Mouse (Mus musculus) embryonic facial prominence, embryonic 15.5 days (tissue): Measurements from ENCODE around the gene 6430548M08Rik. TPM values are rescaled to one million over a fixed set of nuclear protein-coding genes. Genes with fewer than 3 reads are reported as not detected.

Experiments used
- ATAC-seq: fragments of 200-750 bp; cut with Nextera tagmentation; 2 replicates; pipeline ENCODE4 v1.8.0; 2017; ENCODE audit warnings: low read depth, moderate TSS enrichment; ENCODE audit not compliant: insufficient number of reproducible peaks, low FRiP score, low TSS enrichment
- H3K27ac ChIP-seq: fragments of 300-500 bp; sonication (generic); replicated peaks from 2 replicates; pipeline ENCODE4 v1.5.1; 2015; ENCODE audit warnings: mild to moderate bottlenecking, inconsistent platforms
- H3K27me3 ChIP-seq: fragments of 300-500 bp; sonication (generic); 2 replicates; pipeline ENCODE4 v1.6.1; 2015; ENCODE audit warnings: inconsistent platforms
- H3K36me3 ChIP-seq: fragments of 300-500 bp; sonication (generic); 2 replicates; pipeline ENCODE4 v1.6.1; 2015; ENCODE audit warnings: mild to moderate bottlenecking, inconsistent platforms
- H3K4me1 ChIP-seq: fragments of 300-500 bp; sonication (generic); 2 replicates; pipeline ENCODE4 v1.6.1; 2015; ENCODE audit warnings: inconsistent platforms
- H3K4me2 ChIP-seq: fragments of 300-500 bp; sonication (generic); replicated peaks from 2 replicates; pipeline ENCODE4 v1.6.1; 2015; ENCODE audit warnings: mild to moderate bottlenecking, inconsistent platforms
- H3K4me3 ChIP-seq: fragments of 300-500 bp; sonication (generic); replicated peaks from 2 replicates; pipeline ENCODE4 v1.5.1; 2015; ENCODE audit warnings: mild to moderate bottlenecking, inconsistent platforms
- H3K9ac ChIP-seq: fragments of 300-500 bp; sonication (generic); 2 replicates; pipeline ENCODE4 v1.6.1; 2015; ENCODE audit warnings: inconsistent platforms
- H3K9me3 ChIP-seq: fragments of 300-500 bp; sonication (generic); replicated peaks from 2 replicates; pipeline ENCODE4 v1.6.1; 2016; ENCODE audit warnings: inconsistent platforms
- WGBS: fragments of 180-500 bp; shearing (Covaris S2); methylation state at CpG from one replicate; pipeline ENCODE4 v1.1.7; 2015; 5-methylcytosine and 5-hydroxymethylcytosine counted together
- polyA plus RNA-seq: library from polyadenylated mRNA; unstranded; fragments of >200 nt; fragmentation: Nextera tagmentation; extraction: Ambion mirVana; gene quantifications from 2 replicates; pipeline ENCODE4 v1.2.1, GENCODE M21; 2015

6430548M08Rik gene
- polyA plus RNA-seq, 1 experiment from 2014 or later: 8.5 TPM

- WGBS: 90% methylated on average over 8 of the region's 8 CpGs
- no peak overlapping the region for H3K4me2 ChIP-seq
These were observed 30.7 kb upstream of the 6430548M08Rik start for GRCm38 (mm10) chr8:120083261-120083660.

GRCm38 (mm10) chr8:120084783-120085182 is 29.2 kb upstream of the 6430548M08Rik start:
- 86% methylated on average over 8 of the region's 8 CpGs for WGBS
- peaks cover 79% of the 10 kb centered on the region for H3K36me3 ChIP-seq
- no peaks in the 10 kb centered on the region for H3K9me3 ChIP-seq
- H3K4me2 ChIP-seq: no peak overlapping the region
- H3K4me1 ChIP-seq: no peaks in the 10 kb centered on the region
- no peak overlapping the region for H3K4me3 ChIP-seq
- ATAC-seq: no peak
- H3K27ac ChIP-seq: no peak overlapping the region
- no peak overlapping the region for H3K9ac ChIP-seq
- no peaks in the 10 kb centered on the region for H3K27me3 ChIP-seq

More at GRCm38 (mm10) chr8:120083261-120083660, 30.7 kb upstream of the 6430548M08Rik start:
- no peak for ATAC-seq
- Histone ChIP-seq H3K4me1 (no peaks in the 10 kb centered on the region), H3K9ac (no peak overlapping the region), H3K4me3 (no peak overlapping the region), H3K27me3 (no peaks in the 10 kb centered on the region), H3K9me3 (no peaks in the 10 kb centered on the region), H3K27ac (no peak overlapping the region), H3K36me3 (peaks cover 70% of the 10 kb centered on the region)

- Histone ChIP-seq H3K4me1 (no peaks in the 10 kb centered on the region), H3K27me3 (no peaks in the 10 kb centered on the region), H3K36me3 (peaks cover 78% of the 10 kb centered on the region), H3K4me3 (no peak overlapping the region), H3K4me2 (no peak overlapping the region), H3K9me3 (no peaks in the 10 kb centered on the region), H3K9ac (no peak overlapping the region), H3K27ac (no peak overlapping the region)
- WGBS: 77% methylated on average over 7 of the region's 7 CpGs
- no peak for ATAC-seq
These were observed 24.4 kb upstream of the 6430548M08Rik start for GRCm38 (mm10) chr8:120089511-120089910.

- 92% methylated on average over 3 of the region's 3 CpGs for WGBS
- Histone ChIP-seq H3K27ac (no peak overlapping the region), H3K4me3 (no peak overlapping the region), H3K9ac (no peak overlapping the region), H3K4me1 (no peaks in the 10 kb centered on the region), H3K9me3 (no peaks in the 10 kb centered on the region), H3K4me2 (no peak overlapping the region), H3K27me3 (no peaks in the 10 kb centered on the region), H3K36me3 (peaks cover 62% of the 10 kb centered on the region)
- no peak for ATAC-seq
These were observed 22.9 kb upstream of the 6430548M08Rik start for GRCm38 (mm10) chr8:120091032-120091431.

- 92% methylated on average over 3 of the region's 3 CpGs for WGBS
- Histone ChIP-seq H3K36me3 (peaks cover 42% of the 10 kb centered on the region), H3K9me3 (no peaks in the 10 kb centered on the region), H3K4me1 (peaks cover 4% of the 10 kb centered on the region; the same call in 1 of the 2 replicates), H3K4me3 (no peak overlapping the region), H3K9ac (no peak overlapping the region), H3K27me3 (no peaks in the 10 kb centered on the region), H3K4me2 (no peak overlapping the region), H3K27ac (no peak overlapping the region)
- ATAC-seq: no peak
These were observed 20.8 kb upstream of the 6430548M08Rik start for GRCm38 (mm10) chr8:120093103-120093502.

- WGBS: 79% methylated on average over 10 of the region's 10 CpGs
- Histone ChIP-seq H3K27ac (no peak overlapping the region), H3K9ac (no peak overlapping the region), H3K4me2 (no peak overlapping the region), H3K4me3 (no peak overlapping the region), H3K27me3 (no peaks in the 10 kb centered on the region), H3K9me3 (no peaks in the 10 kb centered on the region), H3K4me1 (peaks cover 10% of the 10 kb centered on the region), H3K36me3 (peaks cover 34% of the 10 kb centered on the region)
- no peak for ATAC-seq
These were observed 19.2 kb upstream of the 6430548M08Rik start for GRCm38 (mm10) chr8:120094801-120095200.

- 81% methylated on average over 2 of the region's 2 CpGs for WGBS
- no peak for ATAC-seq
- H3K9ac ChIP-seq: no peak overlapping the region
These were observed 17.5 kb upstream of the 6430548M08Rik start for GRCm38 (mm10) chr8:120096486-120096885.

GRCm38 (mm10) chr8:120100388-120101067 is 13.4 kb upstream of the 6430548M08Rik start:
- 4% methylated on average over 25 of the region's 25 CpGs for WGBS
- H3K27ac ChIP-seq: peak overlapping the region; percentile 94; the same call in 1 of the 2 replicates

More at GRCm38 (mm10) chr8:120096486-120096885, 17.5 kb upstream of the 6430548M08Rik start:
- H3K4me1 ChIP-seq: peaks cover 18% of the 10 kb centered on the region
- H3K9me3 ChIP-seq: no peaks in the 10 kb centered on the region
- H3K4me3 ChIP-seq: no peak overlapping the region
- no peak overlapping the region for H3K4me2 ChIP-seq
- no peak overlapping the region for H3K27ac ChIP-seq
- H3K36me3 ChIP-seq: peaks cover 19% of the 10 kb centered on the region
- H3K27me3 ChIP-seq: no peaks in the 10 kb centered on the region

GRCm38 (mm10) chr8:120101068-120101972 is 12.6 kb upstream of the 6430548M08Rik start, which contains the start of gene Zdhhc7:
Gene Zdhhc7, minus strand, starts transcription at chr8:120101482.
- peak within 1 kb of the TSS; percentile 92 for H3K4me3 ChIP-seq
- H3K9ac ChIP-seq: peak within 1 kb of the TSS; percentile 91
- H3K27ac ChIP-seq: peak within 1 kb of the TSS; percentile 94
- ATAC-seq: peak; percentile 79
- under 1% methylated on average over 88 of the region's 88 CpGs for WGBS
- 0 out of 2 replicates have a peak, but pooled peaks cover 5% of the 10 kb centered on the region for H3K36me3 ChIP-seq
- H3K27me3 ChIP-seq: no peaks in the 10 kb centered on the region
- no peaks in the 10 kb centered on the region for H3K9me3 ChIP-seq
- H3K4me1 ChIP-seq: peaks cover 29% of the 10 kb centered on the region
- peak within 1 kb of the TSS; percentile 84 for H3K4me2 ChIP-seq

More at GRCm38 (mm10) chr8:120100388-120101067, 13.4 kb upstream of the 6430548M08Rik start:
- ATAC-seq: no peak
- H3K9ac ChIP-seq: peak overlapping the region; percentile 91
- peaks cover 30% of the 10 kb centered on the region for H3K4me1 ChIP-seq
- H3K4me2 ChIP-seq: peak overlapping the region; percentile 84
- H3K27me3 ChIP-seq: no peaks in the 10 kb centered on the region
- 0 out of 2 replicates have a peak, but pooled peaks cover 5% of the 10 kb centered on the region for H3K36me3 ChIP-seq
- H3K4me3 ChIP-seq: peak overlapping the region; percentile 92
- no peaks in the 10 kb centered on the region for H3K9me3 ChIP-seq

- Histone ChIP-seq H3K4me2 (no peak overlapping the region), H3K36me3 (0 out of 2 replicates have a peak, but pooled peaks cover 5% of the 10 kb centered on the region), H3K9ac (no peak overlapping the region), H3K4me3 (no peak overlapping the region), H3K27ac (peak overlapping the region; percentile 48; the same call in 1 of the 2 replicates), H3K9me3 (no peaks in the 10 kb centered on the region), H3K27me3 (no peaks in the 10 kb centered on the region), H3K4me1 (peaks cover 26% of the 10 kb centered on the region)
- 88% methylated on average over 9 of the region's 9 CpGs for WGBS
- no peak for ATAC-seq
These were observed 10.0 kb upstream of the 6430548M08Rik start for GRCm38 (mm10) chr8:120103916-120104315.

- no peak overlapping the region for H3K9ac ChIP-seq
- no peak overlapping the region for H3K27ac ChIP-seq
- no peak for ATAC-seq
- WGBS: 55% methylated on average over 9 of the region's 9 CpGs
- H3K4me2 ChIP-seq: no peak overlapping the region
- H3K4me3 ChIP-seq: no peak overlapping the region
- no peaks in the 10 kb centered on the region for H3K27me3 ChIP-seq
- no peaks in the 10 kb centered on the region for H3K9me3 ChIP-seq
- H3K36me3 ChIP-seq: 0 out of 2 replicates have a peak, but pooled peaks cover 5% of the 10 kb centered on the region
- H3K4me1 ChIP-seq: peaks cover 20% of the 10 kb centered on the region
These were observed 9.2 kb upstream of the 6430548M08Rik start for GRCm38 (mm10) chr8:120104721-120105272.
